Mouse (Mus musculus) cortical plate, adult 2 months (tissue): ENCODE results near the gene Chd4. TPM values are rescaled to one million over a fixed set of nuclear protein-coding genes. Genes with fewer than 3 reads are reported as not detected.

ENCODE experiments used
- H3K27ac ChIP-seq: fragments of 200-500 bp; 2 replicates; pipeline ENCODE4 v1.5.1; 2012; ENCODE audit warnings: low read length, control low read depth, inconsistent platforms; ENCODE audit not compliant: insufficient read depth
- H3K4me1 ChIP-seq: fragments of 200-500 bp; 2 replicates; pipeline ENCODE4 v1.6.1; 2011; ENCODE audit warnings: low read length; ENCODE audit not compliant: control insufficient read depth, insufficient read depth
- H3K4me3 ChIP-seq: fragments of 200-500 bp; 2 replicates; pipeline ENCODE4 v1.5.1; 2011; ENCODE audit warnings: mild to moderate bottlenecking, low read length, control low read depth; ENCODE audit not compliant: insufficient read depth
- CTCF ChIP-seq: fragments of 200-500 bp; IDR thresholded peaks from 2 replicates; pipeline ENCODE4 v1.5.1; 2011; ENCODE audit warnings: mild to moderate bottlenecking, control low read depth, low read length; ENCODE audit not compliant: insufficient read depth; ENCODE audit errors: extremely low read depth
- POLR2A ChIP-seq: fragments of 200-500 bp; IDR thresholded peaks from 2 replicates; pipeline ENCODE4 v1.6.1; 2011; ENCODE audit warnings: mild to moderate bottlenecking, low read length, control low read depth; ENCODE audit not compliant: insufficient read depth; ENCODE audit errors: extremely low read depth
- polyA plus RNA-seq: library from polyadenylated mRNA; depleted of rRNA; stranded (reverse); fragments of >200 nt; gene quantifications from 2 replicates; pipeline ENCODE4 v1.2.3, GENCODE M21; 2012

Gene Chd4
- polyA plus RNA-seq, 1 experiment = 79.0 TPM

GRCm38 (mm10) chr6:125131302-125132156 is 35.7 kb downstream of the Chd4 start, which contains the start of gene Nop2:
TSS of gene Nop2 (plus strand) at chr6:125131909.
- TF ChIP-seq CTCF = no peak
- TF ChIP-seq POLR2A = peak; percentile 88
- peaks cover 1% of the 10 kb centered on the region; the same call in 1 of the 2 replicates for H3K4me1 ChIP-seq
- H3K27ac ChIP-seq = 0 out of 2 replicates have a peak within 1 kb of the TSS, but pooled peaks have one; percentile 31
- H3K4me3 ChIP-seq = peak within 1 kb of the TSS; percentile 87

- peak overlapping the region; percentile 87 for H3K4me3 ChIP-seq
- H3K4me1 ChIP-seq = peaks cover 1% of the 10 kb centered on the region; the same call in 1 of the 2 replicates
- H3K27ac ChIP-seq = no peak overlapping the region
- no peak for TF ChIP-seq POLR2A
- TF ChIP-seq CTCF = no peak
These were observed 36.7 kb downstream of the Chd4 start for GRCm38 (mm10) chr6:125132470-125132869.

- H3K27ac ChIP-seq = no peak overlapping the region
These were observed 41.4 kb downstream of the Chd4 start for GRCm38 (mm10) chr6:125137002-125137671.

GRCm38 (mm10) chr6:125139747-125140146 is 44.0 kb downstream of the Chd4 start:
- no peak overlapping the region for H3K27ac ChIP-seq
- no peaks in the 10 kb centered on the region for H3K4me1 ChIP-seq
- TF ChIP-seq CTCF (no peak), POLR2A (no peak)
- H3K4me3 ChIP-seq = no peak overlapping the region

More at GRCm38 (mm10) chr6:125137002-125137671, 41.4 kb downstream of the Chd4 start:
- Histone ChIP-seq H3K4me3 (no peak overlapping the region), H3K4me1 (peaks cover 1% of the 10 kb centered on the region; the same call in 1 of the 2 replicates)
- TF ChIP-seq POLR2A (no peak), CTCF (peak; percentile 48)

GRCm38 (mm10) chr6:125142436-125142835 is 46.7 kb downstream of the Chd4 start:
- Histone ChIP-seq H3K4me3 (no peak overlapping the region), H3K4me1 (no peaks in the 10 kb centered on the region), H3K27ac (no peak overlapping the region)
- TF ChIP-seq CTCF = no peak
- TF ChIP-seq POLR2A = no peak

- H3K27ac ChIP-seq = no peak overlapping the region
These were observed 47.3 kb downstream of the Chd4 start for GRCm38 (mm10) chr6:125143128-125143527.

GRCm38 (mm10) chr6:125143904-125144303 is 48.1 kb downstream of the Chd4 start:
- H3K4me1 ChIP-seq = peaks cover 4% of the 10 kb centered on the region; the same call in 1 of the 2 replicates
- no peak overlapping the region for H3K27ac ChIP-seq
- TF ChIP-seq CTCF = no peak
- TF ChIP-seq POLR2A = no peak
- H3K4me3 ChIP-seq = no peak overlapping the region

More at GRCm38 (mm10) chr6:125143128-125143527, 47.3 kb downstream of the Chd4 start:
- no peak for TF ChIP-seq POLR2A
- TF ChIP-seq CTCF = no peak
- H3K4me3 ChIP-seq = no peak overlapping the region
- H3K4me1 ChIP-seq = no peaks in the 10 kb centered on the region; the same call in 1 of the 2 replicates

GRCm38 (mm10) chr6:125145001-125145400 is 49.2 kb downstream of the Chd4 start, which contains the start of gene Iffo1:
TSS of gene Iffo1 (plus strand) at chr6:125145241.
- H3K4me3 ChIP-seq = peak within 1 kb of the TSS; percentile 80
- TF ChIP-seq POLR2A (peak; percentile 99), CTCF (peak; percentile 42; the same call in 1 of the 2 replicates)
- peak within 1 kb of the TSS; percentile 61 for H3K27ac ChIP-seq
- peaks cover 7% of the 10 kb centered on the region for H3K4me1 ChIP-seq

GRCm38 (mm10) chr6:125145479-125145951 is 49.7 kb downstream of the Chd4 start:
- peak overlapping the region; percentile 61 for H3K27ac ChIP-seq
- TF ChIP-seq POLR2A = no peak
- no peak for TF ChIP-seq CTCF
- peaks cover 7% of the 10 kb centered on the region for H3K4me1 ChIP-seq
- H3K4me3 ChIP-seq = peak overlapping the region; percentile 80

- peak; percentile 67; the same call in 1 of the 2 replicates for TF ChIP-seq POLR2A
- TF ChIP-seq CTCF = no peak
- peaks cover 7% of the 10 kb centered on the region for H3K4me1 ChIP-seq
- peak overlapping the region; percentile 80 for H3K4me3 ChIP-seq
- peak overlapping the region; percentile 75 for H3K27ac ChIP-seq
These were observed 50.4 kb downstream of the Chd4 start for GRCm38 (mm10) chr6:125146148-125146547.
